Mouse (Mus musculus): ENCODE measurements at regions not wholly inside any gene's neighbourhood (a gene's known extent, or its start where the extent isn't known, plus 50 kb on each side); places are given as distances from the start of the nearest gene placed in this dataset.

DNA sequence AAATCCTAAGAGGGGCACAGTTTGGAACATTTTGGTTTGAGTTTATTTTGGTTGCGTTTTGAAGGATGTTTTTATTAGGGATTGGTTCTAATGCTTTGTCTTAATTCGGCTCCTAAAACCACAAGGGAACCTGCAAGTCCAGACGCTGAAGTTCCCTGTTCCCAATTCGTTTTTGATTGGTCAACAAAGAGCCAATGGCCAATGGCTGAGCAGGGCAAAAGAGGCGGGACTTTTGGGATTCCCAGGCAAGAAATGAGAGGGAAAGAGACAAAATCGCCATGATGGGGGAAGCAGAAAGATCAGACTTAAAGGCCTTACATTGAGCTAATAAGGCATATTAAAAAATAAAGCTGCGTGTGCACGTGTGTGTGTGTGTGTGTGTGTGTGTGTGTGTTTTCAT is 76.3 kb downstream of the Cartpt start:
- no peak for TF ChIP-seq CTCF (conservative IDR thresholded peaks at IDR 0.05; ENCODE audit: insufficient read depth, insufficient read length, low read depth, low read length)
- TF ChIP-seq POLR2A (IDR thresholded peaks at IDR 0.05; ENCODE audit: low read depth, low read length) = no peak
